Mouse (Mus musculus) left cerebral cortex, adult 9 months (tissue): ENCODE results near the gene Plcb3.

Experiments used
- DNase-seq, 2 experiments: peaks; one replicate each; pipeline ENCODE4 v3.0.0; 2022; ENCODE audit warnings: low spot score in 2 of 2

The Plcb3 gene

DNA sequence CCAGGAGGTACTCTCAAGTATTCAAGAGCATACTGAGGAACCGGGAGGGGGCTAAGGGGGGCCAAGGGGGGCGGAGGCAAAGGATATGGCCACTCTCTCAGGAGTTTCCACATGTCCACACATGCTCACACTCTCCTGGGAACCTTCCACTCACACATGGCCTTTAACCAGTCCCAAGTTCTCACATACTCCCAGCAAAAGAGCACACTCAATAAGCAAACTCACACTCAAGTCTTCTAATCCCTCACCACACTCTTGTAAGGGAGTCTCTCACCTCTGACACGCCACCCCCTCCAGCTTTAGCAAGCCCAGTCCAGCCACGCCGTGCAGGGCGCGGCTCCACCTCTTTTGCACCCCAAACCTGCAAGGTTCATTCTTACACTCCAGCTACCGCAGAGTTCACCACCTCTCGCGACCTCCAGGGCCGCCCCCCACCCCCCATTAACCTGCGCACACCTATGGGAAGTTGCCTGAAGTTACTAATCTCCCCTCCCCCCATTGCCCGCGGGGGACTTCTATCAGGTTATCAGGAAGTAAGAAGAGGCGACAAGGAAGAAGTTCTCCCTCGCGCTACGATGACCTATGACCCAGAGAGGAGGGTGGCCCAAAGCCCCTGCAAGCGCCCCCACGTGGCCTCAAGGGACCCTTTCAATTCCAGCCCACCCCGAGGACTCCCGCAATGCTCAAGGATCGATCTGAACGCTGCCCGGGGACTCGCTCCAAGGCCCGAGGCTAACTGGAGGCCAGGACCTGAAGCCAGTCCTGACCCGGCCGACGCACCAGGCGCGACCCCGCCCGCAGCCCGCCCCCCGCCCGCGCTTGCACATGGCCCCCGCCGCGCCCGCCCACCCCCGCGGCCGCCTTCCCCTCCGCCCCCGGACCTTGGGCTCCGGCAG, 55.3 kb downstream of the Plcb3 start:
- peak in 1 of 2 experiments; percentile 46 for DNase-seq

GRCm38 (mm10) chr19:6919876-6920740, 56.2 kb downstream of the Plcb3 start:
- no peak for DNase-seq

DNA sequence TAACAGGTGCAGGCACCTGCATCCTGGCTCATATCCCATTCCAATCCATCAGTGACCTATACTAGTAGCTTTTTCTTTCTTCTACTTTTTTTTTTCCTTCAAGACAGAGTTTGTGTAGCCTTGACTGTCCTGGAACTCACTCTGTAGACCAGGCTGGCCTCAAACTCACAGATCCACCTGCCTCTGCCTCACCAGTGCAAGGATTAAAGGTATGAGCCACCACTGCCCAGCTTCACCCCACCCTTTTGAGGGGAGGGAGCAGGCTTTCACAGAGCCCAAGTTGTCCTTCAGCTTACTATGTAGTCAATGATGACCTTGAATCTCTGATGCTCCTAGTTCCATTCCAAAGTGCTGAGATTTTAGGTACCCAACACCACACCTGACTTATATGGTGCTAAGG, 56.8 kb downstream of the Plcb3 start:
- no peak for DNase-seq

- no peak for DNase-seq
These were observed 57.9 kb downstream of the Plcb3 start for GRCm38 (mm10) chr19:6918321-6918720.

- DNase-seq = no peak
These were observed 59.8 kb downstream of the Plcb3 start for GRCm38 (mm10) chr19:6916496-6916895.

- no peak for DNase-seq
These were observed 61.0 kb downstream of the Plcb3 start for GRCm38 (mm10) chr19:6915276-6915675.

- DNase-seq = no peak
These were observed 61.7 kb downstream of the Plcb3 start for GRCm38 (mm10) chr19:6914540-6914939.

GRCm38 (mm10) chr19:6913991-6914390, 62.3 kb downstream of the Plcb3 start:
- DNase-seq = no peak

GRCm38 (mm10) chr19:6913036-6913435, 63.2 kb downstream of the Plcb3 start:
- no peak for DNase-seq

DNA sequence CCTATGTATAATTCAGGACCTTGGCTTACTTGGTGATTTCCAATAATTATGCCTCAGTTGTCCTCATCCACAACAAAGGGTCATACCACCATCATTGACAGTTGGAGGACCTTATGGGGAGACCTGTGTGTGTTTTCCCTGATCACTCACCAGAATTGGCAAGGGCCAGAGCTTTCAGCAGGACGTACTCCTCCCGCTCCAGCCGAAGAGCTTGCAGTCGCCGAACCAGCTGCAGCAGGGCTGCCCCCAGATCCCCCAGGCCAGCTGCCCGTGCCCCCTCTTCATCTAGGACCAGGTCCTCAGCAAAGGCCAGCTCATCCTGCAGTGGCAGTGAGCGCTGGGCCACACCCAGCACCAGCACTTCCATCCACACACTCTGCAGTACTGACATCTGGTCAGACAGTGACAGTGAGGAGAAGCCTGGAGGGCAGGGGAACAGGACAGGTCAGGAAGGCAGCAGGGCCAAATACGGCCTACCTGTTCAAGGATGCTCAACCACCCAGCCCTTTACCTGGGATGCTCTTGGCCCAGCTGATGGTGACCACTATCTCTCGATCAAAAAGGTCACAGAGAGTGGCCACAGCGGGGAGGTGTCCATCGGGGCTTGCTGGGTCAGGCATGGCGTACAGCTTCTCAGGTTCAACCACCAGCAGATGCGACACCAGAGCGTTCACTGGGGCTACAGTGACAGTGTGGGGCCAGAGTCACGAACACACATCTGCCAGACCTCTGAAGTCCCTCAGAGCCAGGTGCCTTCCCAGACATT, 63.9 kb downstream of the Plcb3 start:
- DNase-seq = no peak

GRCm38 (mm10) chr19:6911101-6912074, 64.9 kb downstream of the Plcb3 start:
- DNase-seq = no peak

GRCm38 (mm10) chr19:6910306-6910705, 66.0 kb downstream of the Plcb3 start:
- peak in 1 of 2 experiments; percentile 45 for DNase-seq

DNA sequence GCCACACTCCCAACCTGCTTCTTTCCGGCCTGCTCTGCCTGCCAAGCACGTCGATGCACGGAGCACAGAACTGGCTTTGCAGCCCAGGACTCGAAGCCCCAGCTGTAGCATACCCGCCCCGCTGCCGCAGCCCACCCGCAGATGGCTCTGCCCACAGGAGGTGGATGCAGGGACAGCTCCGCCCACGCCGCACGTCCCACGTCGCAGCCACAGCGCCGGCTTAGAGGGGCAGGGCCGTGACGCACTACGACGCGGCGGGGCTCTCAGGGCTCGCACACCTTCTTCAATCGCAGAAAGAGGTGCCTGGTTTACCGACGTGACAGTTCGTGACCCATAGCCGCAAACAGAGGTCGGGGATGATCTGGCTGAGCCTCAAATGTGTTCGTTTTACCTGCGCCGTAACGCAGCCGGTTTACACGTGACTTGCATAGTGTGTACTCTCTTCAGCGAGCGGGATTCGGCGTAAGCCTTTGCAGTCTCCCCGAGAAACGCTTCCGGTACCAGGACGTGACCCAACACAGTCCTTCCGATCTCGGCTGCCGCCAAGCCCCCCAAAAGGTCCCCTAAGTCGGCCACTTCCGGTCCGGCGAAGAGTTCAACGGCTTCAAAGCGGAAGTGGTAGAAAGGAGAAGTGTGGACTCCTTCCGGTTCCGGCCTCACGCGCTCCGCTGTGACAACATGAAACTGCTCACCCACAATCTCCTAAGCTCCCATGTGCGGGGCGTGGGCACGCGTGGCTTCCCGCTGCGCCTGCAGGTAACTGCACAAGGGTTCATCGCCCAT, 66.6 kb downstream of the Plcb3 start, which contains the start of the genes Trmt112 and Prdx5:
Gene Trmt112, plus strand, starts transcription at position 192 of the 783 bp plus-strand sequence.
Gene Prdx5, minus strand, starts transcription at position 600 of the 783 bp plus-strand sequence.
- DNase-seq = peak; percentile 92 to 94

DNA sequence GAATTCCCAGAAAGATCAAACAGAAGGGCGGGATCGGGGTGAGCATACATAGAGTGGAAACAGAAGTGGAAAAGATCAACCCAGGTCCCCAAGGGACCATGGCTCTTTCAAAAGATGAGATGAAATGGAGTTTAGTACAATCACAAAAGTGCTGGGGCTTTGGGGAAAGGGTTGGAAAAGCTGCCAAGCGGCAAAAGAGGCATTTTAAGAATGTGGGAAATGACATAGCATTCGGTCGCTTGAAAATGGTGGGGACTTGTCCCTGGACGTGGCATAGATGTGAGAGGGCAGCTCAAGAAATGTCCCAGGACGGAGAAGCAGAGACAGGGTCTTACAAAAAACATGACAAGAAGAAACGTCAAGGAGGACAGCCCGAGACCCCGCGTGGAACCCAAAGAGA, 67.2 kb downstream of the Plcb3 start:
- peak in 1 of 2 experiments; percentile 16 for DNase-seq

DNA sequence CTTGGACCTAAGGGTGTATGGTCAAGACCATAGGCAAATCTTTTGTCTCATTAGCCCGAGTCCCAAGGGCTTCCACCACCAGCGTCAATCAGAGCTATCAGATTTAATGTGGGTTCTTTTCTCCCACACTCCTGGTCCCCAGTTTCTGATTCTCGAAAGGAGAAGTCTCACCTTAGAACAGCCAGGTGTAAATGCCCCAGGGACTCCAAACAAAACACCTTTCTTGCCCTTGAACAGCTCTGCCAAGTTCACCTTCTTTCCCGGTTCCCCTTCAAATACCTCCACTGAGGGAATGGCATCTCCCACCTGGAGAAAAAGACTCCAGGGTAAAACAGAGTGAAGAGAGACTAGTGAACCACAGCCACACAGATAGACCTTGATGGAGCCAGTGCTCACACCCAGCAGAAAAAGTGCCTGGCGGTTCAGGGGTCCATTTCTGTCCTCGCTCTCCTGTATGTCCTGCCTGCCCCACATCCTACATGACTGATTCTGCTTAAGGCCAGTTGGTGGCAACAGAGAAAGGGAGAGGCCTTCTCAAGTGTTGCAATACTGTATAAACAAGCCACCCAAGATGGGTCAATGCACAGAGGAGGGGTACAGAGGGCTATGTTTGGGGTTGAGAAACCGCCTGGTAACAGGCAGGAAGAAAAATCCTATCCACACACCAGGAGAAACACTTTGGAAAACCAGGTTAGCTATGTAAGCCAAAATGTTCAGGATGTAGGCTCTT, 68.3 kb downstream of the Plcb3 start:
- no peak for DNase-seq

- DNase-seq = no peak
These were observed 69.2 kb downstream of the Plcb3 start for GRCm38 (mm10) chr19:6907094-6907493.

DNA sequence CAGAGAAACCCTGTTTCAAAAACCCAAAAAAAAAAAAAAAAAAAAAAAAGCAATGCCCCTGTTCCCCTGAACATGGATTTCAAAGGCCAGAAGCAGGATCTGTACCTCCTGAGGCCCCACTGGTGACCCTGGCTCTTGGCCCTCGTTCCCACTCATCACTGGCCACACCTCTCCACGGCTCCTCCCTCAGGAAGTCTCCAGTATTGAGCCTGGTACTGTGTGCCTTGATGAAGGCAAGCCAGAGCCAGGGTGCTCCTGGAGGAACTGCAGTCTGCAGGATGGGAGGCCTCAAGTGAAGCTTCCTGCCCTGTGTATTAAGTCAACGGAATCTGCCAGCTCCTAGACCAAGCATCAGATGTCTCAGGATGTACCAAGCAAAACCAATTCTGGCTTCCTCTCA, 70.1 kb downstream of the Plcb3 start:
- no peak for DNase-seq

DNA sequence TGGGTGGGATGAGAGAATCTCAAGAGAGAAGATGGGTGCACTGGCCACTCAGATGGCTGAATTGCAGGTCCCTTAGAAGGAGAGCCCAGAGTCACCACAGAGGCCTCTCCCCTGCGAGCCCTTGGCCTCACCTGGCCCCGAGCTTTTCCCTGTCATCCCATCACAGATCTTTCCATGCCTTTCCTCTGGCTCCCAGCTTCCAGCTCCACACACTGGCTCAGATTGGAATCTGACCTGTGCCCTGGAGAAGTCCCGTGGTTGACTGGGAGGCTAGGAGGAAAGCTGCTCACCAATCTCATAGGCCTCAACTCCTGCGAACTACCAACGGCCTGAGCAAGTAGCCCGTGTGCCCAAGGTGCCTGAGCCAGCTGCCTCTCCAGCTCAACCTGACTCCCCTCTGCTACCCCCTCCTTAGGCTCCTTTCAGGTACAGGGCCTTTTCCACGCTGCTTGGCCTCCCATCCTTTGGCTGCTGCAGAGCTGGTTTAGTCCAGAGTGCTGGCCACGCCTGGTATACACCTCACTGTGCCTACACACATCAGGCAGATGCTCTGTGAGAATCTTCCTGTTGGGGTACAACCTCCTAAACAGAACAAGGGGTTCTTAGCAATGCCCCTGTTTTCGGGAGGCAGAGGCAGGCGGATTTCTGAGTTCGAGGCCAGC, 70.6 kb downstream of the Plcb3 start:
- no peak for DNase-seq
